Mouse (Mus musculus) kidney, adult 8-10 months (tissue): Measurements from ENCODE around the gene Gnb4.

Experiments
- DNase-seq, 2 experiments: peaks; one replicate each; pipeline ENCODE4 v3.0.0; 2022

The Gnb4 gene

GRCm38 (mm10) chr3:32611606-32612170 lies 4.7 kb downstream of the Gnb4 start:
- DNase-seq: no peak

GRCm38 (mm10) chr3:32610560-32610959 lies 5.8 kb downstream of the Gnb4 start:
- peak; percentile 41 to 67 for DNase-seq

- DNase-seq: no peak
Measured at GRCm38 (mm10) chr3:32609233-32609632, 7.2 kb downstream of the Gnb4 start.

DNA sequence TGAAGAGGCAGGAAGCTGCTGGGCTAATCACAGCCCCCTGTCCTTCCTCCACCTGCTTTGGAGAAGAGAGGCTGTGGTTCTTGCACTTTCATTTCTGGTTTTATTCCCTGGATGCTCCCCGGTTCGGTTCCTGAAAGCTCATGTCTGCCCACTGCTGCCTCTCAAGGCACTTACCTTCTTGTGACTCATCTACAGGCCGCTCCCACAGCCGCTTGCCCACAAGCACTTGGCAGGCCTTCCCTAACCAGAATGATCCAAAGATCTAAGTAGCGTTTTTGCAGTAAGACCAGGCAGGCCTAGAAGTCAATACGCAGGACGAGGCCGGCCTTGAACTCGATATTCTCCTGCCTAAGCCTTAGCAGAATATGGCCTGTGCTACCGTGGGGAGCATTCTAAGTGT lies 15.3 kb downstream of the Gnb4 start:
- no peak for DNase-seq

- DNase-seq: no peak
Measured at GRCm38 (mm10) chr3:32599328-32599727, 17.1 kb downstream of the Gnb4 start.

- no peak for DNase-seq
Measured at GRCm38 (mm10) chr3:32595080-32595479, 21.3 kb downstream of the Gnb4 start.

DNA sequence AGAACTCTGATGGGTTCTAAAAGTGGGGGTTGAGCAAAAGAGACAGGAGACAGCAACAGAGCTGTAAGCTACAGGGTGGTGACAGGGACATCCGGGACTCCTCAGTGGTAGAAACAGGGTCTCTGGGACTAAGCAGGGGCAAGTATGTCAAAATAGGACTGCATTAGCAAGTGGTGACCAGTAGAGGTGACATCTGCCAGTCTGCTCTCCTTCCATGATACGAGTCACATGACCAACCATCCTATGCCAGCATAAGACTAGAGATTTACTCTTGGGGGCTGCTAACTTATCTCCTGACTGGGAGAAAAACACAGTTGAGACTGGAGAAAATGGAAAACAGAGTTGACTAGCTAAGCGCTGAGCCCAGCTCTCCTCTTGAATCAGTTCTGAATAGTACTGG lies 30.1 kb downstream of the Gnb4 start:
- DNase-seq: no peak

DNA sequence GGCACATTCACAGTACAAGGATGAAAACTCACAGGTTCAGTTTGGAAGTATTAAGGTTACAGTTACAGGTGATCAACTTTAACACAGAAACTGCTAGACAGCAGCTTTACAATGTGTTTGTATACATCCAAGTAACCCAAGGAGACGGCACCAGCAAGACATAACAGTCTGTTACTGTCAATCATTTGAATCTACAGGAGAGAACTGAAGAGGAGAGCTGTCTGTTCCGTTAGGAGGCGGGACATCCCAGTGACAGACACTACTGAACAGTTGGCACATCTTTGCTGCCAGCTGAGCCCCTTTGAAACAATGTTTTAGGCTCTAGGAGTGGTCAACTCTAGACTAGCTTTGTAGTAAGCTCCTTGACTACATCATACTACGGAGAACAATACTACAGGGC lies 32.9 kb downstream of the Gnb4 start:
- DNase-seq: no peak

DNA sequence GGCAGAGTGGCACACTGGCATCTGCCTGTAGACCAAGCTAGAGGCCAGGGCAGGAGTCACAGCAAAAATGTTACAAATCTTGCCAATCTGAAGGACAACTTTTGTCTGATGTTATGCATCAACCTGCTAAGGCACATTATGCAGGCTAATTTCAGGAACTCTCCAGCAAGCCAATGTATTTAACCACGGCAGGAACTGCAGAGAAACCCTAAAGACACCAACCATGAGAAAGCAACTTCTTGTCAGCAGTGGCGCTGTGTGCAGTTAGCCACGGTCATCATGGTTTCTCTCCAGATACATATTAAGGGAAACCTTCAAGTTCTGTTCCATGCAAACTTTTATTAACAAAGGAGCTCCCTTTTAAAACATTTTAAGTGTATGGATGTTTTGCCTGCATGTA lies 34.5 kb downstream of the Gnb4 start:
- DNase-seq: no peak

DNA sequence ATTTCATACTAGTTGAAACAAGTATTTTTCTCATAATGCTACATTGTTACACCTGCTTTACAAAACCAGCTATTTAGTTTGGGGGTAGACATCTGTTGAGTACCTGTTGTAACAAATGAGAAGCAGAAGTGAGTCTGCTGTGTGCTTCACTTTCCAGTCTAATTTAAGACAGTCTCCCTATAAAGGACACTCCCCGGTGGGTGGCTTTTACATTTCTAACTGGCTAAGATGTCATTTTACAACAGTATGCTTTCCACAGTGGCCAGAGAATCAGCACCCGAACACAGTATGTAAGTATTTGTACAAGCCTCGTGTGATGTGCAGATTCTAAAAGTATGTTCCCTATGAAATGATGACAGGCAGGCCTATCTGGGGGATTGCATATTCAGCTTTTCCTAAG lies 35.6 kb downstream of the Gnb4 start:
- no peak for DNase-seq

DNA sequence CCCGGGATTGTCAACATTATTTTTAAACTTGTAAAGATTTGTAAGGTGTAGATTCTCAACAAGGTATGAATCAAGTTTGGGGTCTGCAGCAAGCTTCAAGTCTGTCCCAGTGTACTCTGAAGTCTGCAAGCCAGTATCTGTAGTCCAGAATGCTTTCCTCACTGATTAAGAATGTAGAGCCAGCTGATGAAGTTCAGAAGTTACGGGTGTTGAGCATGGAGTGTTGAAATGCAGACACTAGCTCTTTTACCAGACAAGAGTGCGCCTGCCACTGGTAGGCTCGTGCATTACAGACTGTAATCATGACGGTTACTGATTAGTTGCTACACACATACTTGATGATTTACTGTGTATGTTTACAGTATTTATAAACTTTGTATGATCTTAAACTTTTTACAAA lies 37.6 kb downstream of the Gnb4 start:
- DNase-seq: peak in 1 of 2 experiments; percentile 18

DNA sequence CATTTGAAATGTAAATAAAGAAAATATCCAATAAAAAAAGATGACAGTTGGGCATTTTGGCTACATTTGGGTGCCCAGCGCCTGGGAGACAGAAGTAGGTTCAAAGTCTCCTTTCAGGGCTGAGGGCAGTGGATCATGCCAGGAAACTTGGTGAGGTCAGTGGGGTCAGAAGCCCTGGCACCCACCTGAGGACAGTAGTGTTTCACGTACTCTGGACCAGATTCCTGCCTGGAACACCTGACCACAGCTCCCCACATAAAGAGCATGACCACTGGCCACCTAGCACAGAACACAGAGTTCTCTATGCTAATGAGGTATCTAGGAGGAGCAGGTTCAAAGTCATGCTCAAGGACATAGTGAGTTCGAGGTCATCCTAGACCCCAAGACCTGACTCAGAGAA lies 41.2 kb downstream of the Gnb4 start:
- peak; percentile 89 for DNase-seq

GRCm38 (mm10) chr3:32573881-32574280 lies 42.5 kb downstream of the Gnb4 start:
- DNase-seq: peak; percentile 49 to 56

GRCm38 (mm10) chr3:32573086-32573485 lies 43.3 kb downstream of the Gnb4 start:
- no peak for DNase-seq

GRCm38 (mm10) chr3:32563401-32563800 lies 53.0 kb downstream of the Gnb4 start:
- peak; percentile 52 to 57 for DNase-seq

GRCm38 (mm10) chr3:32553061-32553460 lies 63.3 kb downstream of the Gnb4 start:
- peak; percentile 18 to 56 for DNase-seq

- DNase-seq: no peak
Measured at GRCm38 (mm10) chr3:32538091-32538490, 78.3 kb downstream of the Gnb4 start.

DNA sequence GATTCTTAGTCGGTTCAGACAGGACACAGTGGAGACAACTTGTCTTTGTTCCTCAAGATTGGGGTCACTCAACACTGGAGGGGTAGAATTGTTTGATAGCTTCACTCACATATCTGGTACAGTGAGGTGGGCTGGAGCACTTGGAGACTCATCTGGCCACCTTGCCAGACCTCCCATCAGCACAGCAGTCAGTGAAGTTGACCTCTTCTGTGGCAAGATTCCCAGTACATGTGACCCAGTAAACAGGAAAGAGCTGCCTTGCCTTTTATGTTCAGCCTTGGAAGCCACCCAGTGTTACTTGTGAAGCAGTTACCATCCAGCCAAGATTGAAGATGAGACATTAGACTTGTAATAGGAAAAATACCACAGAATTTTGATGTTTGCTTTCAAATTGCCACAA lies 78.8 kb downstream of the Gnb4 start:
- peak; percentile 79 to 91 for DNase-seq

DNA sequence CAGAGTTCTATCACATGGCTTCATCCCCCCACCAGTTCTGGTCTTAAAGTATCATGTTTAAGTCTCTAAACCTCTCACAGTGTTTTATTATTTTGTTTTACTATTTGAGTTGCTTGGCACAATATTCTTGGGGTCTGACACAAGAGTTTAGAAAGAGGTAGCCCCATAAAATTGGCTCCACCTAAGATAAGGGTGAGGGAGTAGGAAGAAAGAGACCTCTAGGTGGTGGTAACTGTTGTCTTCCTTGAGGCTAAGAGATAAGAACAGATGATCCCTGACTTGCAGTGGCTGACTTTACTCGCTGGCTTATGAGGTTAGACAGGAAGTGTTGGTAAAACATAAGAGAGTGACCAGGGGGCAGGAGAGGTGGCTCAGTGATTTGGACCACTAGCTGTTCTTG lies 80.7 kb downstream of the Gnb4 start:
- DNase-seq: no peak
